7 mouse cellular contexts compared by ENCODE assay signal in the genomic region with DNA sequence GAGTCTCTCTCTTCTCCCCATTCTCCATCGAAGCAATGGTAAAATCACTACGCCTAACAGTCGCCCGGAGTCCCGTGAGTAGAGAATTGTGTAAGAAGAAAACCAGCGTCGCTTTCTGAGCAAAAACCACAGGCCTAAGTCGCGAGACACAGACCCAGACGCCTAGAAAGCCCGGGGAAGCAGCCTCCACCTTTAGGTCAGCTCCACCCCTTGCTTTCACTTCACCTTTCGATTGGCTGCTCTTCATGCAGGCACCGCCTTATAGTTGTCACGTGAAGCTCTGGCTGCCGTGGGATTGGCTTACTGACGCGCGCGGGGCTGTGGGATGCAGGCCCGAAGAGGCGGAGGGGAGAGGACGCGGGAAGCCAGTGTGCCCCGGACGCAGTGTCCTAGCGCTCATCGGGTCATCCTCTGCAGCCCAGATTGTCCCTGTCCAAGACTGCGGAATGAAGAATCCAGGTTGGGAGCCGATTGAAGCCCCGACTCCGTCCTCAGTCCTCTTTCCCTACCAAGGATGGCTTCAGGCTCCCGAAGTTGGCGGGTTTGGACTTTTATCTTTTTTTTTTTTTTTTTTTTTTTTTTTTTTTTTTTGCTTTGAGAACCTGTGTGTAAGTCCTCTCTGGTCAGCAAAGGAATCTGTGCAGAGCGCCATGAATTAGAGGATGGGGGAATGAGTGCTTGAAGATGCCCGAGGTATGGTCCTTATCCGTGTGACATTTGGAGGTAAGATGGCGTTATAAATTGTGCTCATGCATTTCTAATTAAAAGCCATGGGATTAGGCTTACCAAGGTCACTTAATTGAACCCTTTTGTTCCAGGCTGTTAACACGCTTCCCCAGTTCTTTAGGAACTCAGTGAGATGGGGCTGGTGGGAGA. TPM values are rescaled to one million over a fixed set of nuclear protein-coding genes. Genes with fewer than 3 reads are reported as not detected.
A peak's percentile ranks its signal among the peaks of the same experiment; 100 is the strongest.
DNase-seq lines count a peak whose midpoint lies in the region; ATAC-seq lines count a peak whose summit lies in the region.

No protein-coding gene starts in this region.

- peak overlapping the region; percentile 63 for H3K4me3 ChIP-seq in embryonic facial prominence, embryonic 12.5 days
- H3K4me3 ChIP-seq in limb, embryonic 13.5 days: peak overlapping the region; percentile 72
- peak overlapping the region; percentile 58 for H3K4me3 ChIP-seq in midbrain, embryonic 16.5 days (ENCODE audit: low read depth, low read length)

- peak overlapping the region; percentile 75 for H3K9ac ChIP-seq in embryonic facial prominence, embryonic 12.5 days
- H3K9ac ChIP-seq in limb, embryonic 13.5 days: peak overlapping the region; percentile 85
- H3K9ac ChIP-seq in midbrain, embryonic 16.5 days (ENCODE audit: low read depth, low read length): peak overlapping the region; percentile 67

- H3K4me2 ChIP-seq in embryonic facial prominence, embryonic 12.5 days (replicated peaks): peak overlapping the region; percentile 91
- H3K4me2 ChIP-seq in limb, embryonic 13.5 days (replicated peaks): peak overlapping the region; percentile 92
- H3K4me2 ChIP-seq in midbrain, embryonic 16.5 days (ENCODE audit: low read length): peak overlapping the region; percentile 82

- H3K9me3 ChIP-seq in embryonic facial prominence, embryonic 12.5 days: no peaks in the 10 kb centered on the region
- no peaks in the 10 kb centered on the region for H3K9me3 ChIP-seq in limb, embryonic 13.5 days
- H3K9me3 ChIP-seq in midbrain, embryonic 16.5 days (replicated peaks; ENCODE audit: control insufficient read depth, low read length, poor library complexity, severe bottlenecking): no peaks in the 10 kb centered on the region

- no peaks in the 10 kb centered on the region for H3K27me3 ChIP-seq in embryonic facial prominence, embryonic 12.5 days
- no peaks in the 10 kb centered on the region for H3K27me3 ChIP-seq in limb, embryonic 13.5 days
- H3K27me3 ChIP-seq in midbrain, embryonic 16.5 days (ENCODE audit: control insufficient read depth, insufficient read depth, low read depth, low read length): no peaks in the 10 kb centered on the region

- DNase-seq in adrenal gland, postnatal 25 days: peak; percentile 94
- peak; percentile 96 to 98 for DNase-seq in heart, adult 18-20 months
- DNase-seq in kidney, adult 8-10 months: peak; percentile 95 to 97
- peak; percentile 85 to 94 for DNase-seq in spleen, postnatal 10 days (ENCODE audit: low spot score in 2 of 2)

- peaks cover 16% of the 10 kb centered on the region for H3K36me3 ChIP-seq in embryonic facial prominence, embryonic 12.5 days
- H3K36me3 ChIP-seq in limb, embryonic 13.5 days: peaks cover 17% of the 10 kb centered on the region
- no peaks in the 10 kb centered on the region; the same call in 1 of the 2 replicates for H3K36me3 ChIP-seq in midbrain, embryonic 16.5 days (ENCODE audit: control insufficient read depth, insufficient read depth, low read length)

- H3K27ac ChIP-seq in embryonic facial prominence, embryonic 12.5 days: peak overlapping the region; percentile 82
- peak overlapping the region; percentile 83 for H3K27ac ChIP-seq in limb, embryonic 13.5 days
- H3K27ac ChIP-seq in midbrain, embryonic 16.5 days (ENCODE audit: low read length): peak overlapping the region; percentile 78

- under 1% methylated on average over 38 of the region's 38 CpGs for WGBS in embryonic facial prominence, embryonic 12.5 days
- WGBS in limb, embryonic 13.5 days: under 1% methylated on average over 38 of the region's 38 CpGs
- WGBS in midbrain, embryonic 16.5 days: under 1% methylated on average over 38 of the region's 38 CpGs

- peak; percentile 98 for ATAC-seq in embryonic facial prominence, embryonic 12.5 days (ENCODE audit: insufficient number of reproducible peaks, insufficient read depth, low FRiP score, low TSS enrichment)
- ATAC-seq in limb, embryonic 13.5 days (ENCODE audit: low FRiP score, low read depth): peak; percentile 100
- ATAC-seq in midbrain, embryonic 16.5 days: peak; percentile 99

- peaks cover 9% of the 10 kb centered on the region for H3K4me1 ChIP-seq in embryonic facial prominence, embryonic 12.5 days
- peaks cover 26% of the 10 kb centered on the region for H3K4me1 ChIP-seq in limb, embryonic 13.5 days
- peaks cover 27% of the 10 kb centered on the region for H3K4me1 ChIP-seq in midbrain, embryonic 16.5 days (ENCODE audit: control insufficient read depth, insufficient read depth, low read length)

RNA-seq across cellular contexts. Expression of a gene that starts 5.1 kb away (rescaled TPM):
- not detected in 2 replicates for total RNA-seq in adrenal gland, postnatal 25 days (2021)
- 0.73 and 0.88 TPM in 2 replicates for polyA plus RNA-seq in embryonic facial prominence, embryonic 12.5 days (2016; fragmentation: Nextera tagmentation; extraction: Ambion mirVana)
- not detected for total RNA-seq in heart, adult 18-20 months (2021)
- 0.15 and 0.29 TPM in 2 replicates for polyA plus RNA-seq in limb, embryonic 13.5 days (2015; fragmentation: Nextera tagmentation; extraction: Ambion mirVana)
- polyA plus RNA-seq in midbrain, embryonic 16.5 days (2015; fragmentation: Nextera tagmentation; extraction: Ambion mirVana): not detected in 2 replicates

RNA-seq across cellular contexts. Expression of a gene that starts 7.2 kb away (rescaled TPM):
- 90.8 and 107 TPM in 2 replicates for total RNA-seq in adrenal gland, postnatal 25 days (2021)
- 65.7 and 67.9 TPM in 2 replicates for polyA plus RNA-seq in embryonic facial prominence, embryonic 12.5 days (2016; fragmentation: Nextera tagmentation; extraction: Ambion mirVana)
- 10 to 100 TPM; 46.7 to 47.2 TPM for total RNA-seq in heart, adult 18-20 months (2021)
- 51.6 and 57.8 TPM in 2 replicates for polyA plus RNA-seq in limb, embryonic 13.5 days (2015; fragmentation: Nextera tagmentation; extraction: Ambion mirVana)
- 135 and 137 TPM in 2 replicates for polyA plus RNA-seq in midbrain, embryonic 16.5 days (2015; fragmentation: Nextera tagmentation; extraction: Ambion mirVana)

RNA-seq across cellular contexts. Expression of a gene that starts 10.8 kb away (rescaled TPM):
- 18.1 and 18.3 TPM in 2 replicates for total RNA-seq in adrenal gland, postnatal 25 days (2021)
- polyA plus RNA-seq in embryonic facial prominence, embryonic 12.5 days (2016; fragmentation: Nextera tagmentation; extraction: Ambion mirVana): 14.9 and 15.5 TPM in 2 replicates
- total RNA-seq in heart, adult 18-20 months (2021): 10 to 100 TPM in 1 of 2 experiments, 1 to 10 TPM in 1; 7.0 to 14.9 TPM
- polyA plus RNA-seq in limb, embryonic 13.5 days (2015; fragmentation: Nextera tagmentation; extraction: Ambion mirVana): 16.0 and 16.2 TPM in 2 replicates
- 16.1 and 16.2 TPM in 2 replicates for polyA plus RNA-seq in midbrain, embryonic 16.5 days (2015; fragmentation: Nextera tagmentation; extraction: Ambion mirVana)

Comparison
In these comparisons a context has a peak if more than half of its experiments do, and no peak if none do; other contexts are left out.
1. Peak in every context shown above with its lines: DNase-seq, ATAC-seq, H3K4me3 ChIP-seq and H3K27ac ChIP-seq.